Mouse (Mus musculus): ENCODE measurements around the gene Wfdc13.

Wfdc13 gene

DNA sequence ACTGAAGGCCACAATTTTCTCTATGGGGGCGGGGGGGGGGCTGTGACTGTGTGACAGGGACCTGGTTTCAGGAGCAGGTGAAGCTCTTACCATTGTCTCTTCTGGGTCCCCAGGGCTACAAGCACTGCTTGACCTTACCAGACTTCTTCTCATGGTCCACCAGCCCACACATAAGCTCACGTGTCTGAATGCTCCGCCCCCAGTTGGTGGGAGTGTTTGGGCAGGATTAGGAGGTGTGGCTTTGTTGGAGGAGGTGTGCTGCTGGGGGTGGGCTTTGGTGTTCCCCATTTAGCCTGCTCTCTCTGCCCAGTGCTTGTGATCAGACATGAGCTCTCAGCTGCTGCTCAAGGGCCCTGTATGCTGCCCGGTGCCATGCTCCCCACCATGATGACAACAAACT lies 38.4 kb downstream of the Wfdc13 start:
- DNase-seq = no peak

DNA sequence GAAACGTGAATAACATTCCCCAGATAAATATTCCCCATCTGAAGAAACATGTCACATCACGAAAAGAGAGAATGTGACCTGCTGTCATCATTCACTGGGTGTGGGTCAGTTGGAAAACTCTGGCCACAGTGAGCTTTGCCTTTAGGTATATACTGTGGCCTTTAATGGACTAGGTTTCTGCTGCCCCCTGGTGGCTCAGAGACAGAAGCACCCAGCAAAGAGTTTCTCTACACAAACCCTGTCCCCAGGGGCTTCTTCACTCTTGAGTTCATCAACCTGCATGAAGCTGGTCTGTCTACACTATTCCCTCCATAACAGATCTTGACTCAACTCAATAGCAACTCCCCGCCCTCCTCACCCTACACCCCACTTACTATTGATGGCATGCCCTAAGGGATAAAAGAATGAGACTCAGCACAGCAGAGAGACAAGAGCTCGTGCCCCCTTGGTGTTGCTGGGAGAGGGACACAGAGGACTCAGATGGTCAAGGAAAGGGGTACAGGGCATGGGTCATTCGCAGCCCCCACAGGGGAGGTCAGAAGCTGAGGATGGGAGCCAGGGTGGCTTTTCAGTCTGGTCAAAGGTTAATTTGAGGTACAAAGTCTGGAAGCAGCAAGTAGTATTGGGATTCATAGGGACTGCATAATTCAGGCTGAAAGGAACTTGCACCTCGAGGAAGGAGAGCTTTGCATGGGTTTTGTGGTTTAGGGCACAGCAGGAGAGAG lies 41.1 kb downstream of the Wfdc13 start:
- peak; percentile 80 for DNase-seq

DNA sequence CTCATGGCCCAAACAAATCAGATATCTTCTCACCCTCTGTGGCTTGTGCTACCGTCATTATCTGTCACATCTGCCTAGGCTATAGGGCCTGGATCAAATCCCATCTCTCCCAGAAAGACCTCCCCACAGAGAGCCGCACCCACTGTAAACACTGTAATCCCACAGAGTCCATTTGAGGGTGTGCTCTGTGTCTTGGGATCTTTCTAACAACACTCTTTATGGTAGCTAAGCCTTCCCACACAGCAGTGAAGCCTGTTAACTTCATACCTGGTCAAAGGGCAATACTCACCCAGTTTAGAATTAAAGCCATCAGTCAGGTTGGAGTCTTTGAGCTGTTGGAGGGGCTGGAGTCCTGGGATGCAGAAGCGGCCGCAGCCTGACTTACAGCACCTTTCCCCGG lies 46.8 kb downstream of the Wfdc13 start:
- DNase-seq = no peak

DNA sequence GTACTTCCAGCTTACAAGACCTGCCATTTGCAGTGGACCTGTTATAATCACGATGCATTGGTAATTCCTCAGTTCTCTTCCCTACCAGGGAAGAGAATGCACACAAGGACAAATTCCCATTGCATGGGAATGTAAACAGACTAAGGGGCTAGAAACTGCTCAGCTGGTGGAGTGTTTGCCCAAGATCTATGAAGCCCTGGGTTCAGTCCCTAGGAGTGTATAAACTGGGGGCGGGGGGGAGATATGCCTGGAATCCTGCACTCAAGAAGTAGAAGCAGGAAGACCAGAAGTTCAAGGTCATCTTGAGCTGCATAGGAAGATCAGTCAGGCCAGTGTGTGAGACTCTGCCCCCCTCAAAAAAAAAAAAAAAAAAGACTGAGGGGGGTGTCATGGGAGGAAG lies 48.4 kb downstream of the Wfdc13 start:
- DNase-seq = no peak

DNA sequence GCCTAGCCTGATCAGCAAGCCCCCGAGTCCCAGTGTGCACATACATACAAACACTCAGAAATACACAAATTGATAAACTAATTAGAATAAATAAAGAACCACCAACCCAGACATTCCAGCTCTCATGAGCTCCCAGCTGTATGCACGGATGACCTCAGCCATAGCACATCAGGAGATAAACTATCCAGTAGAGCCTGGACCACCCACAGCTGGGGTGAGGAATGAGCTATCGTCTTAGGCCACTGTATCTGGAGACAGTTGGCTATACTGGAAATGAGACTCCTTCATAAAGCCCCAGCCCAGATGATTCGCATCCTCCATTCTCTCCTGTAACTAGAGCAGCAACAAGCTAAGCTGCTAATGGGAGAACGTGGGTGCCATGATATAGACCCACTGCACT lies 49.9 kb downstream of the Wfdc13 start:
- DNase-seq = no peak

DNA sequence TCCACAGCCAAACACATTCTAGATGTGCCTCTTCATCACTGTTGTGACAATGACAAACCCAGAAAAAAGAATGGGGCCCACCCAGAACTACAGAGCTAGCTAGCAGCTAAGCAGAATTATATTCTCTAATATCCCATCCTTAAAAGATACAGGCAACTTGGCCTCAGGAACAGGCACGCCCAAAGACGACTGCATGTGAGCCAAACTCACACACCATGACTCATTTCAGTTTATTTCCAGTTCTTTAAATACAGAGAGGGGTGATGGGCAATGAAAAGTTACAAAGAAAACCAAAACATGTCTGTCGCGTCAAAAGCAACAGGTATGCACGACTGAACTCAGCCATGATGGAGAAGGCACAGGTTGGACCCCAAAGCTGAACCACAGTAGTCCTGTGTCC lies 50.5 kb downstream of the Wfdc13 start:
- no peak for DNase-seq
